In the genomic region with DNA sequence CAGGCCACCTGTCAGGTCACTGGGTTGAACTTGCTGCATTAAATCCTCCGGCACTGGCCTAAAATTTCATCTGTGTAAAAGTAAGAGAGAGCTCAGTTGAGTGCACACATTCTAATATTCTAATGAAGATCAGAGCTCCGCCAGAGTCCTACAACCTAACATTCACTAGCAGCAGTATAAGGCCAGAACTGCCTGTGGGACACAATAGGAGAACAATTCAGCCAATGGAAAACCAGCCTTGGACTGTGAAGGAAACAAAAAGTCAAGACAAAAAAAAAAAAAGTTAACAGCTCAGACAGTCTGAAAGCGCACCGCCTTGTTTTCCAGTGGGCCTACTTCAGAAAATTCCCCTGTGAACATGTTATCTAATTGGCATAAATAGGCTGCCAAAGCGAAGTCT, we compare ENCODE assay signal across 24 mouse cellular contexts.
A peak's percentile ranks its signal among the peaks of the same experiment; 100 is the strongest.
DNase-seq lines count a peak whose midpoint lies in the region; ATAC-seq lines count a peak whose summit lies in the region.
"Had no signal": no experiment of that assay in that cellular context is flagged by ENCODE, and none has a peak within 500 bp of the region (broad histone marks: within the 10 kb centered on the region; RNA-seq: fewer than 3 reads in every experiment).

No protein-coding gene starts in this region.

- H3K9me3 ChIP-seq in forebrain, embryonic 15.5 days, result no peaks in the 10 kb centered on the region
- H3K9me3 ChIP-seq in forebrain, embryonic 12.5 days, result no peaks in the 10 kb centered on the region
- no peaks in the 10 kb centered on the region for H3K9me3 ChIP-seq in heart, embryonic 16.5 days (replicated peaks; ENCODE audit: control insufficient read depth, low read length)
- H3K9me3 ChIP-seq in midbrain, embryonic 12.5 days, result no peaks in the 10 kb centered on the region
- H3K9me3 ChIP-seq in midbrain, embryonic 10.5 days (replicated peaks), result no peaks in the 10 kb centered on the region
- H3K9me3 ChIP-seq in intestine, embryonic 15.5 days, result no peaks in the 10 kb centered on the region
- H3K9me3 ChIP-seq: embryonic facial prominence, embryonic 12.5 days; embryonic facial prominence, embryonic 15.5 days; forebrain, embryonic 13.5 days; hindbrain, embryonic 10.5 days; hindbrain, embryonic 13.5 days had no signal

- no peaks in the 10 kb centered on the region for H3K27me3 ChIP-seq in forebrain, embryonic 15.5 days
- no peaks in the 10 kb centered on the region for H3K27me3 ChIP-seq in forebrain, embryonic 12.5 days
- no peaks in the 10 kb centered on the region for H3K27me3 ChIP-seq in heart, embryonic 16.5 days (ENCODE audit: control insufficient read depth, insufficient read depth, low read length)
- no peaks in the 10 kb centered on the region for H3K27me3 ChIP-seq in midbrain, embryonic 12.5 days
- no peaks in the 10 kb centered on the region for H3K27me3 ChIP-seq in midbrain, embryonic 10.5 days (ENCODE audit: low read depth, poor library complexity, severe bottlenecking)
- H3K27me3 ChIP-seq in intestine, embryonic 15.5 days (replicated peaks), result no peaks in the 10 kb centered on the region
- H3K27me3 ChIP-seq: embryonic facial prominence, embryonic 12.5 days; embryonic facial prominence, embryonic 15.5 days; forebrain, embryonic 13.5 days; hindbrain, embryonic 13.5 days had no signal

- peaks cover 4% of the 10 kb centered on the region for H3K4me1 ChIP-seq in forebrain, embryonic 15.5 days
- H3K4me1 ChIP-seq in forebrain, embryonic 12.5 days, result peaks cover 12% of the 10 kb centered on the region
- peaks cover 11% of the 10 kb centered on the region for H3K4me1 ChIP-seq in heart, embryonic 16.5 days (ENCODE audit: control insufficient read depth, insufficient read depth, low read length)
- H3K4me1 ChIP-seq in midbrain, embryonic 12.5 days, result peaks cover 10% of the 10 kb centered on the region
- H3K4me1 ChIP-seq in midbrain, embryonic 10.5 days, result peaks cover 16% of the 10 kb centered on the region
- H3K4me1 ChIP-seq in intestine, embryonic 15.5 days (replicated peaks), result no peaks in the 10 kb centered on the region
- H3K4me1 ChIP-seq: embryonic facial prominence, embryonic 12.5 days; embryonic facial prominence, embryonic 15.5 days had no signal

- H3K4me3 ChIP-seq in forebrain, embryonic 15.5 days, result no peak overlapping the region
- no peak overlapping the region for H3K4me3 ChIP-seq in forebrain, embryonic 12.5 days (replicated peaks)
- H3K4me3 ChIP-seq in heart, embryonic 16.5 days (ENCODE audit: low read length), result no peak overlapping the region
- H3K4me3 ChIP-seq in midbrain, embryonic 12.5 days, result no peak overlapping the region
- H3K4me3 ChIP-seq in midbrain, embryonic 10.5 days, result no peak overlapping the region
- no peak overlapping the region for H3K4me3 ChIP-seq in intestine, embryonic 15.5 days (replicated peaks)
- H3K4me3 ChIP-seq: embryonic facial prominence, embryonic 12.5 days; embryonic facial prominence, embryonic 15.5 days; forebrain, embryonic 13.5 days; hindbrain, embryonic 10.5 days; hindbrain, embryonic 13.5 days had no signal

- H3K27ac ChIP-seq in forebrain, embryonic 15.5 days (replicated peaks), result no peak overlapping the region
- no peak overlapping the region for H3K27ac ChIP-seq in forebrain, embryonic 12.5 days
- peak overlapping the region; percentile 50; the same call in 1 of the 2 replicates for H3K27ac ChIP-seq in heart, embryonic 16.5 days (ENCODE audit: low read length)
- no peak overlapping the region for H3K27ac ChIP-seq in midbrain, embryonic 12.5 days (replicated peaks)
- no peak overlapping the region for H3K27ac ChIP-seq in midbrain, embryonic 10.5 days (replicated peaks)
- no peak overlapping the region for H3K27ac ChIP-seq in intestine, embryonic 15.5 days
- H3K27ac ChIP-seq: embryonic facial prominence, embryonic 12.5 days; embryonic facial prominence, embryonic 15.5 days; forebrain, embryonic 13.5 days; hindbrain, embryonic 10.5 days; hindbrain, embryonic 13.5 days had no signal

- 0 out of 2 replicates have a peak, but pooled peaks have one; percentile 33 for ATAC-seq in forebrain, embryonic 15.5 days (replicated peaks)
- no peak for ATAC-seq in forebrain, embryonic 12.5 days (ENCODE audit: low FRiP score)
- ATAC-seq in heart, embryonic 16.5 days (replicated peaks; ENCODE audit: extremely low read depth, insufficient read depth, low FRiP score), result no peak
- peak; percentile 57; the same call in 1 of the 2 replicates for ATAC-seq in midbrain, embryonic 12.5 days (ENCODE audit: low FRiP score, low read depth)
- ATAC-seq in intestine, embryonic 15.5 days, result no peak
- ATAC-seq: forebrain, embryonic 13.5 days; hindbrain, embryonic 16.5 days; intestine, postnatal 0 days had no signal

- 37% methylated on average over 5 of the region's 5 CpGs for WGBS in forebrain, embryonic 15.5 days
- WGBS in forebrain, embryonic 12.5 days, result 31% methylated on average over 5 of the region's 5 CpGs
- WGBS in heart, embryonic 16.5 days, result 59% methylated on average over 5 of the region's 5 CpGs
- WGBS in midbrain, embryonic 12.5 days, result 41% methylated on average over 5 of the region's 5 CpGs
- 69% methylated on average over 5 of the region's 5 CpGs for WGBS in midbrain, embryonic 10.5 days
- 92% methylated on average over 5 of the region's 5 CpGs for WGBS in intestine, embryonic 15.5 days

- H3K9ac ChIP-seq in forebrain, embryonic 15.5 days (replicated peaks), result no peak overlapping the region
- H3K9ac ChIP-seq in forebrain, embryonic 12.5 days, result no peak overlapping the region
- no peak overlapping the region for H3K9ac ChIP-seq in heart, embryonic 16.5 days (ENCODE audit: low read length)
- H3K9ac ChIP-seq in midbrain, embryonic 12.5 days (replicated peaks), result no peak overlapping the region
- H3K9ac ChIP-seq in intestine, embryonic 15.5 days, result no peak overlapping the region
- H3K9ac ChIP-seq: embryonic facial prominence, embryonic 12.5 days; embryonic facial prominence, embryonic 15.5 days; forebrain, embryonic 13.5 days; hindbrain, embryonic 13.5 days had no signal

- H3K4me2 ChIP-seq in forebrain, embryonic 15.5 days (replicated peaks), result no peak overlapping the region
- no peak overlapping the region for H3K4me2 ChIP-seq in forebrain, embryonic 12.5 days
- no peak overlapping the region for H3K4me2 ChIP-seq in heart, embryonic 16.5 days (ENCODE audit: low read depth, low read length)
- H3K4me2 ChIP-seq in midbrain, embryonic 12.5 days (replicated peaks), result no peak overlapping the region
- H3K4me2 ChIP-seq in intestine, embryonic 15.5 days (replicated peaks), result no peak overlapping the region
- H3K4me2 ChIP-seq: embryonic facial prominence, embryonic 12.5 days; embryonic facial prominence, embryonic 15.5 days; forebrain, embryonic 13.5 days; hindbrain, embryonic 13.5 days had no signal

- intact Hi-C loops in heart, postnatal 25 days (cut with DNase I), result no loop called here

- no peak for DNase-seq in heart, postnatal 25 days (ENCODE audit: low spot score)
- DNase-seq in midbrain, embryonic 10.5 days (ENCODE audit: low spot score), result no peak
- DNase-seq: adrenal gland, adult 2 months; adrenal gland, postnatal 14 days; B cell, adult 2 months; cerebellum, adult 11 months; cerebellum, adult 2 months; cerebellum, adult 9-11 months; cerebellum, postnatal 25 days; gastrocnemius, postnatal 36 days; heart, postnatal 14 days; kidney, adult 2 months had no signal

- no peaks in the 10 kb centered on the region for H3K36me3 ChIP-seq in forebrain, embryonic 15.5 days
- no peaks in the 10 kb centered on the region for H3K36me3 ChIP-seq in forebrain, embryonic 12.5 days (replicated peaks)
- no peaks in the 10 kb centered on the region for H3K36me3 ChIP-seq in heart, embryonic 16.5 days (ENCODE audit: control insufficient read depth, insufficient read depth)
- H3K36me3 ChIP-seq in midbrain, embryonic 12.5 days, result 0 out of 2 replicates have a peak, but pooled peaks cover 9% of the 10 kb centered on the region
- H3K36me3 ChIP-seq in midbrain, embryonic 10.5 days, result peaks cover 14% of the 10 kb centered on the region
- no peaks in the 10 kb centered on the region for H3K36me3 ChIP-seq in intestine, embryonic 15.5 days
- H3K36me3 ChIP-seq: embryonic facial prominence, embryonic 12.5 days; embryonic facial prominence, embryonic 15.5 days; hindbrain, embryonic 13.5 days had no signal

Comparison
In these comparisons a context has a peak if more than half of its experiments do, and no peak if none do; other contexts are left out.
1. ATAC-seq: peak in forebrain, embryonic 15.5 days (single experiment) and midbrain, embryonic 12.5 days (single experiment); none in forebrain, embryonic 12.5 days (single experiment), heart, embryonic 16.5 days (single experiment) and intestine, embryonic 15.5 days (single experiment).